Mouse (Mus musculus) lung, embryonic 16.5 days (tissue): ENCODE measurements around the gene Zfp385a. TPM values are rescaled to one million over a fixed set of nuclear protein-coding genes. Genes with fewer than 3 reads are reported as not detected.

ENCODE experiments used
- ATAC-seq: fragments of 200-750 bp; cut with Nextera tagmentation; 2 replicates; pipeline ENCODE4 v1.8.0; 2017; ENCODE audit warnings: low read depth, mild to moderate bottlenecking, moderate library complexity
- H3K27ac ChIP-seq: fragments of 300-500 bp; sonication (generic); 2 replicates; pipeline ENCODE4 v1.5.1; 2014; ENCODE audit warnings: mild to moderate bottlenecking, control low read depth, low read length
- H3K27me3 ChIP-seq: fragments of 300-500 bp; sonication (generic); 2 replicates; pipeline ENCODE4 v1.6.1; 2014; ENCODE audit warnings: low read depth, low read length, mixed read lengths; ENCODE audit not compliant: control insufficient read depth, insufficient read depth
- H3K36me3 ChIP-seq: fragments of 300-500 bp; sonication (generic); 2 replicates; pipeline ENCODE4 v1.6.1; 2014; ENCODE audit warnings: low read length; ENCODE audit not compliant: control insufficient read depth, insufficient read depth
- H3K4me1 ChIP-seq: fragments of 300-500 bp; sonication (generic); replicated peaks from 2 replicates; pipeline ENCODE4 v1.6.1; 2014; ENCODE audit warnings: low read length, mixed read lengths; ENCODE audit not compliant: control insufficient read depth, insufficient read depth
- H3K4me2 ChIP-seq: fragments of 300-500 bp; sonication (generic); 2 replicates; pipeline ENCODE4 v1.6.1; 2014; ENCODE audit warnings: low read depth, low read length, control low read depth
- H3K4me3 ChIP-seq: fragments of 300-500 bp; sonication (generic); 2 replicates; pipeline ENCODE4 v1.5.1; 2014; ENCODE audit warnings: mild to moderate bottlenecking, low read length, control low read depth
- H3K9ac ChIP-seq: fragments of 300-500 bp; sonication (generic); 2 replicates; pipeline ENCODE4 v1.6.1; 2014; ENCODE audit warnings: low read length, control low read depth
- H3K9me3 ChIP-seq: fragments of 300-500 bp; sonication (generic); 2 replicates; pipeline ENCODE4 v1.6.1; 2016; ENCODE audit warnings: low read length; ENCODE audit not compliant: control insufficient read depth
- WGBS: fragments of 180-500 bp; shearing (Covaris S2); extraction: QIAGEN DNeasy Blood & Tissue Kit; methylation state at CpG from one replicate; pipeline ENCODE4 v1.1.7; 2014; 5-methylcytosine and 5-hydroxymethylcytosine counted together
- polyA plus RNA-seq: library from polyadenylated mRNA; unstranded; fragments of >200 nt; fragmentation: Nextera tagmentation; extraction: Ambion mirVana; gene quantifications from 2 replicates; pipeline ENCODE4 v1.2.1, GENCODE M21; 2015

Gene Zfp385a
- polyA plus RNA-seq, 1 experiment from 2014 or later = 8.6 TPM

DNA sequence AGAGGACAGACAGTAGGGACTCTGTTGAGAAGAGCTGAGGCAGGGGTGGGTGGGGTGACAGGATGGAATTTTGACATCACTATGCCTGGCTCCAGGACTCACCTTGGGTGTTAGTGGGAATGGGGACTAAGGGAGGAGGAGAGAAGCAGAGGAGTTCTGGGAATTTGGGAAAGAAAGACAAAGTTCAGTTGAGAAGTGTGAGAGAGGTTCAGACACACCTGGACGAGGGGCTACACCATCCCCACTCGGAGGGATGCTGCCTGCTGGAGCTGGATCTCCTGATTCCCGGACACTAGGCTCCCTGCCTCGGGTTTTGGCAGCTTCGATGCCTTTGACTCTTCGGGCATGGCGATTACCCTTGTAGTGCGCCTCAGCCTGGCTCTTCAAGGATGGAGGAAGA is 22.2 kb downstream of the Zfp385a start:
- Histone ChIP-seq H3K27me3 (no peaks in the 10 kb centered on the region), H3K9me3 (no peaks in the 10 kb centered on the region), H3K9ac (no peak overlapping the region), H3K27ac (no peak overlapping the region), H3K36me3 (0 out of 2 replicates have a peak, but pooled peaks cover 6% of the 10 kb centered on the region), H3K4me3 (no peak overlapping the region), H3K4me1 (peaks cover 38% of the 10 kb centered on the region), H3K4me2 (no peak overlapping the region)
- ATAC-seq = no peak
- WGBS = 91% methylated on average over 8 of the region's 8 CpGs

GRCm38 (mm10) chr15:103317120-103317519 is 22.8 kb downstream of the Zfp385a start:
- peaks cover 34% of the 10 kb centered on the region for H3K4me1 ChIP-seq

DNA sequence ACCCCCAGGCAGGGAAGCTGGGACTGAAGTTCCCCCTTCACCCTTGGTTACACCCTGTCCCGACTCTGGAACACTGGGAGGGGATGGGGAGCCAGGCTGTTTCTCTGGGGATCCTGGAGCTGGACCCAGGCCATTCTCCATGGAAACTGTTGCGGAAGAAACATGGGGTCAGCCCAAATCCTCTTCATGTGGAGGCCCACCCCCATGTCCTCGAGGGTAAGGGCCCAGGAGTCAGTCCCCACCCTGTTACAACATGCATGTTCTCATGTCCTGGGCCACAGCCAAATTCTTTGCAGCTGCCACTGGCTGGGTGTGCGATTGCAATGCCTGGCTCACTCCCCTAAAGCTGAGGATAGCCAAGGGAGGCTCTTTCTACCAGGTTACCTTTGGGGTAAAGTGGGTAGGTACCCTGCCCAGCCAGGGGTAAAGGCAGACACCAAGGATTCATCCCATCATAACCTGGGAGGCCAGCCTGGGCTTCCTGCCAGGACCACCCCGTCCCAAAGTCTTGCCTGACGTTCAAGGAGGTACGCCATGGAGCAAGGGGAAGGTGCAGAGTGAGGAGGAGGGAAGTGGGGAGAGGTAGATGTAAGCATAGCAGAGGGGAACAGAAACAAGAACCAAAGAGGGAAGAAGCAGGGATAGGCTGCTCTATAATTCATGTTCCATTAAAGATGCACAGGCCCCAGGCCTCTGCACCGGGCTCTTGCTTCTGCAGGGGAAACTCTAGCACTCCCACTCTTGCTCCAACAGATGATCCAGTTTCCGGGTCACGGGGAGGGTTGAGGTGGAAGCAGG is 23.7 kb downstream of the Zfp385a start:
- no peak overlapping the region for H3K9ac ChIP-seq
- 58% methylated on average over 10 of the region's 10 CpGs for WGBS
- ATAC-seq = no peak
- peaks cover 32% of the 10 kb centered on the region for H3K4me1 ChIP-seq
- H3K36me3 ChIP-seq = 0 out of 2 replicates have a peak, but pooled peaks cover 6% of the 10 kb centered on the region
- H3K27ac ChIP-seq = no peak overlapping the region
- no peaks in the 10 kb centered on the region for H3K9me3 ChIP-seq
- no peaks in the 10 kb centered on the region for H3K27me3 ChIP-seq
- no peak overlapping the region for H3K4me2 ChIP-seq
- no peak overlapping the region for H3K4me3 ChIP-seq

More at GRCm38 (mm10) chr15:103317120-103317519, 22.8 kb downstream of the Zfp385a start:
- no peak overlapping the region for H3K9ac ChIP-seq
- H3K4me3 ChIP-seq = no peak overlapping the region
- no peak for ATAC-seq
- no peak overlapping the region for H3K4me2 ChIP-seq
- no peaks in the 10 kb centered on the region for H3K27me3 ChIP-seq
- no peaks in the 10 kb centered on the region for H3K9me3 ChIP-seq
- H3K27ac ChIP-seq = no peak overlapping the region
- H3K36me3 ChIP-seq = 0 out of 2 replicates have a peak, but pooled peaks cover 6% of the 10 kb centered on the region

GRCm38 (mm10) chr15:103315011-103315502 is 24.8 kb downstream of the Zfp385a start:
- ATAC-seq = peak; percentile 74
- H3K27me3 ChIP-seq = no peaks in the 10 kb centered on the region
- H3K4me1 ChIP-seq = peaks cover 32% of the 10 kb centered on the region
- H3K4me2 ChIP-seq = peak overlapping the region; percentile 63
- whole genome bisulfite sequencing = 7% methylated on average over 18 of the region's 18 CpGs
- H3K36me3 ChIP-seq = 0 out of 2 replicates have a peak, but pooled peaks cover 6% of the 10 kb centered on the region
- H3K4me3 ChIP-seq = peak overlapping the region; percentile 38
- H3K9ac ChIP-seq = peak overlapping the region; percentile 59
- no peaks in the 10 kb centered on the region for H3K9me3 ChIP-seq
- no peak overlapping the region for H3K27ac ChIP-seq

- 0 out of 2 replicates have a peak, but pooled peaks cover 6% of the 10 kb centered on the region for H3K36me3 ChIP-seq
- H3K4me2 ChIP-seq = peak overlapping the region; percentile 63
- H3K27me3 ChIP-seq = peaks cover 1% of the 10 kb centered on the region; the same call in 1 of the 2 replicates
- H3K9me3 ChIP-seq = no peaks in the 10 kb centered on the region
- H3K4me1 ChIP-seq = peaks cover 32% of the 10 kb centered on the region
- no peak overlapping the region for H3K27ac ChIP-seq
- 47% methylated on average over 22 of the region's 22 CpGs for WGBS
- ATAC-seq = 0 out of 2 replicates have a peak, but pooled peaks have one; percentile 10
- H3K4me3 ChIP-seq = peak overlapping the region; percentile 38
- peak overlapping the region; percentile 47; the same call in 1 of the 2 replicates for H3K9ac ChIP-seq
These were observed 25.7 kb downstream of the Zfp385a start for GRCm38 (mm10) chr15:103314181-103314580.

- Histone ChIP-seq H3K36me3 (0 out of 2 replicates have a peak, but pooled peaks cover 6% of the 10 kb centered on the region), H3K4me2 (peak overlapping the region; percentile 63), H3K4me1 (peaks cover 35% of the 10 kb centered on the region), H3K4me3 (peak overlapping the region; percentile 38; the same call in 1 of the 2 replicates), H3K27ac (peak overlapping the region; percentile 43; the same call in 1 of the 2 replicates), H3K9me3 (no peaks in the 10 kb centered on the region), H3K9ac (peak overlapping the region; percentile 47; the same call in 1 of the 2 replicates), H3K27me3 (peaks cover 3% of the 10 kb centered on the region; the same call in 1 of the 2 replicates)
- 16% methylated on average over 18 of the region's 18 CpGs for WGBS
- no peak for ATAC-seq
These were observed 26.3 kb downstream of the Zfp385a start for GRCm38 (mm10) chr15:103313495-103314095.

DNA sequence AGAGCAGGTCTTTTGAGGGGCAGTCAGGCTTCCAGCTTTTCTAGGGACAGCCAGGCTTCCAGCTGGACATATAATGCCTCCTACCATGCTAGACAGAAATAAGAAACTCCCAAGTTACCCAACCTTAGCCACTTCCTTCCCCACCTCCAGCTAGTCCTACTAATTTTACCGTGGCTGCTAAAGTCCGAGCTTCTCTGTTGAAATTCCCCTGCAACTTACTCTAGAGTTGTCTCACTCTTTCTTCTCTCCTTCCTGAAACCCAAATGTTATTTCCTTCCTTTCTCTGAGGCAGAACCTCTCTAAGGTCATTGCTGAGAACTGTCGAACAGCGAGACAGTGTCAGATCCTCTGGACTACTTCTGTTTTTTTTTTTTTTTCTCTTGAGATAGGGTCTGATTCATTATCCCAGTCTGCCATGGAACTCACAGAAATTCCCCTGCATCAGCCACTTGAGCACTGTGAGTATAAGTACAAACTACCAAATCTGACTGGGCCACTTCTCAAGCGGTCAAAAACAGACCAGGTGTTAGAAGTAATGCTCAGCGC is 29.5 kb downstream of the Zfp385a start, which contains the start of gene Gpr84:
Gpr84 (minus strand) TSS at position 248 of the 546 bp plus-strand sequence.
- H3K27ac ChIP-seq = no peak within 1 kb of the TSS
- ATAC-seq = no peak
- peaks cover 3% of the 10 kb centered on the region; the same call in 1 of the 2 replicates for H3K27me3 ChIP-seq
- 33% methylated on average over 6 of the region's 6 CpGs for WGBS
- H3K4me3 ChIP-seq = no peak within 1 kb of the TSS
- no peaks in the 10 kb centered on the region for H3K36me3 ChIP-seq
- H3K4me1 ChIP-seq = peaks cover 44% of the 10 kb centered on the region
- no peaks in the 10 kb centered on the region for H3K9me3 ChIP-seq
- no peak within 1 kb of the TSS for H3K4me2 ChIP-seq
- no peak within 1 kb of the TSS for H3K9ac ChIP-seq

GRCm38 (mm10) chr15:103308876-103309580 is 30.9 kb downstream of the Zfp385a start:
- peaks cover 3% of the 10 kb centered on the region; the same call in 1 of the 2 replicates for H3K27me3 ChIP-seq
- no peak overlapping the region for H3K27ac ChIP-seq
- no peak for ATAC-seq
- H3K9me3 ChIP-seq = no peaks in the 10 kb centered on the region
- H3K4me3 ChIP-seq = no peak overlapping the region
- H3K4me2 ChIP-seq = peak overlapping the region; percentile 9
- H3K9ac ChIP-seq = peak overlapping the region; percentile 53
- no peaks in the 10 kb centered on the region for H3K36me3 ChIP-seq
- 62% methylated on average over 26 of the region's 26 CpGs for WGBS
- H3K4me1 ChIP-seq = peaks cover 37% of the 10 kb centered on the region
